Mouse (Mus musculus) ES-E14 (cell line): ENCODE data around the gene Specc1l.

ENCODE experiments used
- HCFC1 ChIP-seq: IDR thresholded peaks from 2 replicates; pipeline ENCODE4 v1.6.1; 2012; ENCODE audit warnings: low read length, inconsistent platforms, borderline replicate concordance; ENCODE audit not compliant: insufficient read depth
- MAFK ChIP-seq: IDR thresholded peaks from 2 replicates; pipeline ENCODE4 v1.6.1; 2014; ENCODE audit warnings: mild to moderate bottlenecking, low read depth, low read length, inconsistent platforms; ENCODE audit not compliant: insufficient read depth
- ZC3H11A ChIP-seq: IDR thresholded peaks from 2 replicates; pipeline ENCODE4 v1.6.1; 2012; ENCODE audit warnings: low read depth, mild to moderate bottlenecking, inconsistent platforms, low read length, borderline replicate concordance

- TF ChIP-seq ZC3H11A (no peak), HCFC1 (no peak), MAFK (no peak)
Observed at GRCm38 (mm10) chr10:75252301-75253022, 40.6 kb downstream of the Specc1l start.
